Mouse (Mus musculus) limb, embryonic 15.5 days (tissue): ENCODE data around the gene Arhgap32. TPM values are rescaled to one million over a fixed set of nuclear protein-coding genes. Genes with fewer than 3 reads are reported as not detected.
"Not testable (repeated sequence)": the region's sequence is repeated elsewhere in the genome, so short reads cannot be mapped to it uniquely, and the experiment has no call there.

Experiments used
- ATAC-seq: fragments of 200-750 bp; cut with Nextera tagmentation; 2 replicates; pipeline ENCODE4 v1.8.0; 2017; ENCODE audit warnings: low read depth, moderate TSS enrichment; ENCODE audit not compliant: insufficient number of reproducible peaks, low FRiP score, low TSS enrichment
- H3K27ac ChIP-seq: fragments of 300-500 bp; sonication (generic); 2 replicates; pipeline ENCODE4 v1.5.1; 2015; ENCODE audit warnings: moderate library complexity, mild to moderate bottlenecking, inconsistent platforms
- H3K27me3 ChIP-seq: fragments of 300-500 bp; sonication (generic); 2 replicates; pipeline ENCODE4 v1.6.1; 2015; ENCODE audit warnings: inconsistent platforms
- H3K36me3 ChIP-seq: fragments of 300-500 bp; sonication (generic); 2 replicates; pipeline ENCODE4 v1.6.1; 2015; ENCODE audit warnings: inconsistent platforms
- H3K4me1 ChIP-seq: fragments of 300-500 bp; sonication (generic); 2 replicates; pipeline ENCODE4 v1.6.1; 2015; ENCODE audit warnings: inconsistent platforms
- H3K4me2 ChIP-seq: fragments of 300-500 bp; sonication (generic); 2 replicates; pipeline ENCODE4 v1.6.1; 2015; ENCODE audit warnings: mild to moderate bottlenecking, inconsistent platforms
- H3K4me3 ChIP-seq: fragments of 300-500 bp; sonication (generic); 2 replicates; pipeline ENCODE4 v1.5.1; 2015; ENCODE audit warnings: mild to moderate bottlenecking, inconsistent platforms
- H3K9ac ChIP-seq: fragments of 300-500 bp; sonication (generic); 2 replicates; pipeline ENCODE4 v1.6.1; 2015; ENCODE audit warnings: inconsistent platforms
- H3K9me3 ChIP-seq: fragments of 300-500 bp; sonication (generic); 2 replicates; pipeline ENCODE4 v1.6.1; 2016; ENCODE audit warnings: inconsistent platforms
- WGBS: fragments of 180-500 bp; shearing (Covaris S2); methylation state at CpG from one replicate; pipeline ENCODE4 v1.1.7; 2015; 5-methylcytosine and 5-hydroxymethylcytosine counted together
- polyA plus RNA-seq: library from polyadenylated mRNA; unstranded; fragments of >200 nt; fragmentation: Nextera tagmentation; extraction: Ambion mirVana; gene quantifications from 2 replicates; pipeline ENCODE4 v1.2.1, GENCODE M21; 2015

Gene Arhgap32
- polyA plus RNA-seq, 1 experiment from 2014 or later, result 9.3 TPM

- Histone ChIP-seq H3K9ac (no peak overlapping the region), H3K27me3 (no peaks in the 10 kb centered on the region), H3K4me3 (no peak overlapping the region), H3K4me1 (peaks cover 6% of the 10 kb centered on the region; the same call in 1 of the 2 replicates), H3K27ac (no peak overlapping the region), H3K9me3 (no peaks in the 10 kb centered on the region), H3K36me3 (no peaks in the 10 kb centered on the region), H3K4me2 (no peak overlapping the region)
- WGBS, result 72% methylated on average over 2 of the region's 2 CpGs
- no peak for ATAC-seq
Measured at GRCm38 (mm10) chr9:32101488-32101887, 14.4 kb upstream of the Arhgap32 start.

- Histone ChIP-seq H3K27me3 (no peaks in the 10 kb centered on the region), H3K4me2 (no peak overlapping the region), H3K9ac (no peak overlapping the region), H3K9me3 (no peaks in the 10 kb centered on the region), H3K27ac (no peak overlapping the region), H3K4me3 (no peak overlapping the region), H3K36me3 (no peaks in the 10 kb centered on the region), H3K4me1 (0 out of 2 replicates have a peak, but pooled peaks cover 3% of the 10 kb centered on the region)
- WGBS, result 76% methylated on average over 8 of the region's 8 CpGs
- no peak for ATAC-seq
Measured at GRCm38 (mm10) chr9:32104670-32105069, 11.3 kb upstream of the Arhgap32 start.

- H3K9ac ChIP-seq, result no peak overlapping the region
- no peaks in the 10 kb centered on the region for H3K9me3 ChIP-seq
- H3K4me1 ChIP-seq, result no peaks in the 10 kb centered on the region
- no peak overlapping the region for H3K4me3 ChIP-seq
- 92% methylated on average over 2 of the region's 2 CpGs for WGBS
- H3K4me2 ChIP-seq, result no peak overlapping the region
- no peak overlapping the region for H3K27ac ChIP-seq
- no peak for ATAC-seq
- no peaks in the 10 kb centered on the region for H3K27me3 ChIP-seq
- H3K36me3 ChIP-seq, result no peaks in the 10 kb centered on the region
Measured at GRCm38 (mm10) chr9:32110376-32110775, 5.6 kb upstream of the Arhgap32 start.

- Histone ChIP-seq H3K4me3 (no peak overlapping the region), H3K4me2 (no peak overlapping the region), H3K4me1 (0 out of 2 replicates have a peak, but pooled peaks cover 2% of the 10 kb centered on the region), H3K9ac (no peak overlapping the region), H3K9me3 (no peaks in the 10 kb centered on the region), H3K27ac (peak overlapping the region; percentile 12; the same call in 1 of the 2 replicates), H3K36me3 (no peaks in the 10 kb centered on the region), H3K27me3 (no peaks in the 10 kb centered on the region)
- ATAC-seq, result no peak
- WGBS, result 47% methylated on average over 5 of the region's 5 CpGs
Measured at GRCm38 (mm10) chr9:32116272-32116671, 336 bp downstream of the Arhgap32 start.

- Histone ChIP-seq H3K4me3 (no peak overlapping the region), H3K4me1 (0 out of 2 replicates have a peak, but pooled peaks cover 2% of the 10 kb centered on the region), H3K4me2 (no peak overlapping the region), H3K9ac (no peak overlapping the region), H3K27ac (peak overlapping the region; percentile 29; the same call in 1 of the 2 replicates), H3K36me3 (no peaks in the 10 kb centered on the region), H3K9me3 (no peaks in the 10 kb centered on the region), H3K27me3 (no peaks in the 10 kb centered on the region)
- WGBS, result 30% methylated on average over 4 of the region's 4 CpGs
- no peak for ATAC-seq
Measured at GRCm38 (mm10) chr9:32117876-32118275, 1.9 kb downstream of the Arhgap32 start.

GRCm38 (mm10) chr9:32118433-32118832 lies 2.5 kb downstream of the Arhgap32 start:
- no peak overlapping the region for H3K9ac ChIP-seq
- no peak for ATAC-seq
- H3K36me3 ChIP-seq, result no peaks in the 10 kb centered on the region
- H3K4me3 ChIP-seq, result no peak overlapping the region
- H3K4me1 ChIP-seq, result 0 out of 2 replicates have a peak, but pooled peaks cover 2% of the 10 kb centered on the region
- H3K27ac ChIP-seq, result peak overlapping the region; percentile 62; the same call in 1 of the 2 replicates
- no peak overlapping the region for H3K4me2 ChIP-seq
- H3K9me3 ChIP-seq, result no peaks in the 10 kb centered on the region
- no peaks in the 10 kb centered on the region for H3K27me3 ChIP-seq

GRCm38 (mm10) chr9:32119586-32119985 lies 3.6 kb downstream of the Arhgap32 start:
- Histone ChIP-seq H3K4me2 (no peak overlapping the region), H3K9ac (no peak overlapping the region), H3K9me3 (no peaks in the 10 kb centered on the region), H3K27me3 (no peaks in the 10 kb centered on the region), H3K4me1 (0 out of 2 replicates have a peak, but pooled peaks cover 2% of the 10 kb centered on the region), H3K27ac (no peak overlapping the region), H3K4me3 (no peak overlapping the region), H3K36me3 (no peaks in the 10 kb centered on the region)
- no peak for ATAC-seq
- WGBS, result 71% methylated on average over 6 of the region's 6 CpGs

- 0 out of 2 replicates have a peak, but pooled peaks cover 2% of the 10 kb centered on the region for H3K4me1 ChIP-seq
- no peak overlapping the region for H3K4me2 ChIP-seq
- no peak for ATAC-seq
- no peak overlapping the region for H3K9ac ChIP-seq
- 70% methylated on average over 1 of the region's 1 CpGs for WGBS
- H3K4me3 ChIP-seq, result no peak overlapping the region
- no peaks in the 10 kb centered on the region for H3K9me3 ChIP-seq
- H3K27ac ChIP-seq, result no peak overlapping the region
- H3K36me3 ChIP-seq, result no peaks in the 10 kb centered on the region
- H3K27me3 ChIP-seq, result no peaks in the 10 kb centered on the region
Measured at GRCm38 (mm10) chr9:32120162-32120561, 4.2 kb downstream of the Arhgap32 start.

- not testable (repeated sequence) for H3K9me3 ChIP-seq, H3K27me3 ChIP-seq, H3K4me1 ChIP-seq, H3K27ac ChIP-seq, H3K4me2 ChIP-seq, H3K9ac ChIP-seq, H3K4me3 ChIP-seq, ATAC-seq, H3K36me3 ChIP-seq
- 91% methylated on average over 13 of the region's 13 CpGs for WGBS
Measured at GRCm38 (mm10) chr9:32121271-32121670, 5.3 kb downstream of the Arhgap32 start.

GRCm38 (mm10) chr9:32136195-32136594 lies 20.3 kb downstream of the Arhgap32 start:
- H3K27ac ChIP-seq, result no peak overlapping the region
- ATAC-seq, result no peak
- H3K36me3 ChIP-seq, result no peaks in the 10 kb centered on the region
- H3K4me1 ChIP-seq, result no peaks in the 10 kb centered on the region
- H3K9ac ChIP-seq, result no peak overlapping the region
- no peaks in the 10 kb centered on the region for H3K27me3 ChIP-seq
- H3K4me3 ChIP-seq, result no peak overlapping the region
- H3K9me3 ChIP-seq, result no peaks in the 10 kb centered on the region
- no peak overlapping the region for H3K4me2 ChIP-seq

- H3K4me1 ChIP-seq, result no peaks in the 10 kb centered on the region
- no peak for ATAC-seq
- no peak overlapping the region for H3K27ac ChIP-seq
- H3K9ac ChIP-seq, result no peak overlapping the region
- 68% methylated on average over 11 of the region's 11 CpGs for WGBS
- no peaks in the 10 kb centered on the region for H3K27me3 ChIP-seq
- H3K4me3 ChIP-seq, result no peak overlapping the region
- no peaks in the 10 kb centered on the region for H3K36me3 ChIP-seq
- H3K9me3 ChIP-seq, result no peaks in the 10 kb centered on the region
- H3K4me2 ChIP-seq, result no peak overlapping the region
Measured at GRCm38 (mm10) chr9:32136680-32137295, 20.9 kb downstream of the Arhgap32 start.

GRCm38 (mm10) chr9:32137697-32138426 lies 21.9 kb downstream of the Arhgap32 start:
- 86% methylated on average over 14 of the region's 14 CpGs for WGBS
- 0 out of 2 replicates have a peak, but pooled peaks cover under 1% of the 10 kb centered on the region for H3K4me1 ChIP-seq

More at GRCm38 (mm10) chr9:32137697-32138426, 21.9 kb downstream of the Arhgap32 start:
- H3K36me3 ChIP-seq, result no peaks in the 10 kb centered on the region
- H3K27me3 ChIP-seq, result no peaks in the 10 kb centered on the region
- no peak overlapping the region for H3K4me3 ChIP-seq
- H3K9me3 ChIP-seq, result no peaks in the 10 kb centered on the region
- no peak for ATAC-seq
- no peak overlapping the region for H3K4me2 ChIP-seq
- H3K9ac ChIP-seq, result no peak overlapping the region
- H3K27ac ChIP-seq, result no peak overlapping the region
